Mouse (Mus musculus) kidney, adult 2 months (tissue): ENCODE data around the gene Sbno1. TPM values are rescaled to one million over a fixed set of nuclear protein-coding genes. Genes with fewer than 3 reads are reported as not detected.
A peak's percentile ranks its signal among the peaks of the same experiment; 100 is the strongest.
"Not testable (repeated sequence)": the region's sequence is repeated elsewhere in the genome, so short reads cannot be mapped to it uniquely, and the experiment has no call there.

Experiments used
- DNase-seq: peaks from one replicate; pipeline ENCODE4 v3.0.0; 2021
- H3K27ac ChIP-seq: fragments of 200-500 bp; 2 replicates; pipeline ENCODE4 v1.5.1; 2012; ENCODE audit warnings: low read depth, low read length, control low read depth, inconsistent platforms; ENCODE audit not compliant: insufficient read depth
- H3K27me3 ChIP-seq: fragments of 200-500 bp; replicated peaks from 2 replicates; pipeline ENCODE4 v1.6.1; 2012; ENCODE audit warnings: mild to moderate bottlenecking, moderate library complexity, low read length, inconsistent platforms; ENCODE audit not compliant: control insufficient read depth, insufficient read depth
- H3K36me3 ChIP-seq: fragments of 200-500 bp; 2 replicates; pipeline ENCODE4 v1.6.1; 2012; ENCODE audit warnings: mild to moderate bottlenecking, moderate library complexity, low read length, inconsistent platforms; ENCODE audit not compliant: control insufficient read depth, insufficient read depth
- H3K4me1 ChIP-seq: fragments of 200-500 bp; 2 replicates; pipeline ENCODE4 v1.6.1; 2011; ENCODE audit warnings: low read length; ENCODE audit not compliant: control insufficient read depth, insufficient read depth
- H3K4me3 ChIP-seq: fragments of 200-500 bp; 2 replicates; pipeline ENCODE4 v1.5.1; 2011; ENCODE audit warnings: mild to moderate bottlenecking, low read depth, low read length, control low read depth; ENCODE audit not compliant: insufficient read depth
- CTCF ChIP-seq: fragments of 200-500 bp; conservative IDR thresholded peaks from 2 replicates; pipeline ENCODE4 v1.5.1; 2011; ENCODE audit warnings: low read depth, mild to moderate bottlenecking, control low read depth, low read length, moderate library complexity, mixed read lengths; ENCODE audit not compliant: insufficient read depth, insufficient read length
- POLR2A ChIP-seq: fragments of 200-500 bp; IDR thresholded peaks from one replicate; pipeline ENCODE4 v1.6.1; 2011; ENCODE audit warnings: low read depth, low read length, control low read depth
- WGBS: fragments of 180-500 bp; shearing (Covaris S2); methylation state at CpG from one replicate; pipeline ENCODE4 v1.1.7; 2018; 5-methylcytosine and 5-hydroxymethylcytosine counted together
- polyA plus RNA-seq: library from polyadenylated mRNA; depleted of rRNA; stranded (reverse); fragments of >200 nt; gene quantifications from 2 replicates; pipeline ENCODE4 v1.2.3, GENCODE M21; 2012

The Sbno1 gene
- polyA plus RNA-seq, 1 experiment: 20.8 TPM

DNA sequence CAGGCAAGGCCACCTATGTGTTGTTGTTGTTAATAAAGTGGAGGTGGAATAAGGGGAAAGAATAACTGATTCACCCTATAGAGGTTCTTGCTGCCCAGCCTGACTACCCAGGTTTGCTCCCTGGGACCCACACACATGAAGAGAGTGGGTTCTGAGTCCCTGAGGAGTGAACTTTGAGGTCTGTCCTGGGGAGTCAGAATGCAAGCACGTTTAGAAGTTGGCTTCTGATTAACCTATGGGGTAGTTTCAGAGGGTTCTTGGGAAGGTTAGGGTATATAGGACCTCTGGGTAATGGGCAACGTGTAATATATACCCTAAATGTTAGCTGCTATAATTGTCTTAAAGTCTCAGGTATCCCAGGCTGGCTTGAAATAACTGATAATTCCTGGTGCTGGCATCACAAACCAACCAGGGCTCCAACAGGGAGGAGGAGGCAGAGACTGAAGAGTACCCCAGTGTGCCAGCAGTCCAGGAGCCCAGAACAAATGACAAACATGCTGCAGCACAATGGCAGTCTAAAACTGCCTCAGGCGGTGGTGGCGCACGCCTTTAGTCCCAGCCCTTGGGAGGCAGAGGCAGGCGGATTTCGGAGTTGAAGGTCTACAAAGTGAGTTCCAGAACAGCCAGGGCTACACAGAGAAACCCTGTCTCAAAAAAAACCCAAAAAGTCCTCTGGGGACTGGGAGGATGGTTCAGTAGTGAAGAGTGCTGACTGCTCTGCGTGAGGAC lies 36.7 kb upstream of the Sbno1 start:
- DNase-seq: no peak
- Histone ChIP-seq H3K36me3 (peaks cover 4% of the 10 kb centered on the region), H3K27me3 (no peaks in the 10 kb centered on the region), H3K4me1 (no peaks in the 10 kb centered on the region), H3K27ac (no peak overlapping the region), H3K4me3 (no peak overlapping the region)
- no peak for TF ChIP-seq CTCF
- no peak for TF ChIP-seq POLR2A
- 86% methylated on average over 8 of the region's 8 CpGs for WGBS

DNA sequence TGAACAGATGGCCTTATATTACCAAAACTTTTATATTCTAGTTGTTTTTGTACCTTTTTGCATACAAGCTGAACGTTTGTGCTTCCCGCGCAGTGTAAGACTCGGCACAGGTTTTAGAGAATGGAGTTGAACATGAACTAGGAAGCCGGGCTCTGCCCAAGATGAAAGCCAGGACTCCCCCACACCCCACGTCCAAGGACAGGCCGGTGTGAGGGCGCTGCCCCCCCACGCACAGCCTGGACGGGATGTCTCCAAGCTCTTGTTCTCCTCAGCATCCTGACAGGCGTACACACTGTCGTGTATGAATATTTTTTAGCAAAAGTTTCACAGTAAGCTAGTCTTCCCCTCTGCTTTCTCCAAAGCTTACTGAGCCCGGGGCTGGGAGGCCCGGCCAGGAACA lies 35.1 kb upstream of the Sbno1 start:
- DNase-seq, H3K36me3 ChIP-seq: not testable (repeated sequence)

DNA sequence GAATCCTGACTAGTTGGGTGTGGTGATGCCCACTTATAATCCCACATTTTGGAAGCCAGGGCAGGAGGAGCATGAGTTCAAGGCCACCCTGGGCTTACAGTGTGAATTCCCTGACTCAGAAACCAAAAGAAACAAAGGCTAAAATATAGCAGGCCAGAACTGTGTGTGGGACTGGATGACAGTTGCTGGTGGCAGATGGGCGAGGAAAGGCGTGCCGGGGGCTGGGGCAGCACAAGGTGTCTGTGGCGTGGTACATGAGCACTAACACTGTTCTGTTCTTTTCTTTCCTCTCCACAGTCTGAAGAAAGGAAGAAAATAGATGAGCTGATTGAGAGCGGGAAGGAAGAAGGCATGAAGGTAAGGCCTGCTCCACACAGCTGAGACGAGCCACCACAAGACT lies 31.0 kb upstream of the Sbno1 start:
- 95% methylated on average over 6 of the region's 6 CpGs for WGBS
- Histone ChIP-seq H3K4me3 (no peak overlapping the region), H3K27ac (no peak overlapping the region), H3K36me3 (peaks cover 4% of the 10 kb centered on the region), H3K27me3 (no peaks in the 10 kb centered on the region), H3K4me1 (peaks cover 12% of the 10 kb centered on the region)
- DNase-seq: no peak
- TF ChIP-seq POLR2A (no peak), CTCF (no peak)

More for the DNA sequence above, 35.1 kb upstream of the Sbno1 start:
- not testable (repeated sequence) for H3K4me3 ChIP-seq, H3K27me3 ChIP-seq, H3K27ac ChIP-seq, H3K4me1 ChIP-seq
- 82% methylated on average over 14 of the region's 14 CpGs for WGBS

DNA sequence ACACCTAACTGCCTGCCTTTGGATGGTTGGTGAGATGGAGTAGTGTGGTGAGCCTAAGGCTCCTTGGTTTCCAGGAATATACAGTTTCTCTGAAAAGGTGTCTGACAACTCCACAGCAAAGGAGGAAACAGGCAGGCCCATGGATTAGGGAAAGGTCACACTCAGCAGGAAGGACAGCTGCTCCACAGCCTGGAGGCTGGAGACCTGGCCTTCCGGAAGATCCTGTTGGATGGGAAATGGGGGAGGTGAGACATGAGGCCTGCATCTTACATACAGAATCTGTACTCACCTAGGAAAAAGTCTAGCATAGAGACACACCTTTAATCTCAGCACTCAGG lies 28.2 kb upstream of the Sbno1 start:
- Histone ChIP-seq H3K4me3 (no peak overlapping the region), H3K36me3 (no peaks in the 10 kb centered on the region; the same call in none of the 2 replicates), H3K4me1 (peaks cover 23% of the 10 kb centered on the region), H3K27ac (peak overlapping the region; percentile 89), H3K27me3 (no peaks in the 10 kb centered on the region)
- DNase-seq: no peak
- WGBS: 53% methylated on average over 1 of the region's 1 CpGs
- TF ChIP-seq CTCF: no peak
- TF ChIP-seq POLR2A: no peak

DNA sequence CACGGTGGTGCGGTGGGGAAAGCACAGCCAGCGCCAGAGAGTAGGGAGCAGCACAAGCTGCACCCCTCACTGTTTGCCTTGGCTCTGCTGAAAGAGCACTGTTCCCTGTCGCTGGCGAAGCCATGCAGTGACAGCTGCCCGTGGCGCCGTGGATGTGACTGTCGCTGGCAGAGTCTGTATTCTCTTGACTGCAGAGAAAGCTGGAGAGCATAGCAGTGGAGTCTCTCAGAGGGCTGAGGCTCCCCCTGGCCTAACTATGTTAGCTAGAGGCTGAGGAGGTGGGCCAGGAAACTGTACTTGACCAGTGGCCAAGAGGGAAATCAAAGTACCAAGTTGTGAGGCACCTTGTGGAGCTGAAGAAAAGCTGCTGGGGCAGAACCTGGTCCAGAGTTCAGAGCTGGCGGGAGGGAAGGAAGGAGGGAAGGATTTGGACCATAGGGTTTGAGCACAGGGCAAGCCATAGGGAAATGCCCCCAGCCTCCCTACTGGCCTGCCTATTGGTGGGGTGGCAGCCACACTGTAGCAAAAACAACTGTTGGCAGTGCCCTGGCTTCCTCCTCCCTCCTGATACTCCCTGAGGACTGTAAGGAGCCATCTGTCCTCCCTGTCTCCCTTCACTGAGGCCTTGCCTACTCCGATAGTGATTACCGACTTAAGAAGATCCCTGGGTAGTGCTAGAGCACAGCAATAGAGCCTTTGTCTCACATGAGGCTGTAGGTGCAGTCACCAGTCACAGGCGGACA lies 27.7 kb upstream of the Sbno1 start:
- Histone ChIP-seq H3K4me1 (peaks cover 23% of the 10 kb centered on the region), H3K4me3 (peak overlapping the region; percentile 1; the same call in 1 of the 2 replicates), H3K27me3 (no peaks in the 10 kb centered on the region), H3K27ac (peak overlapping the region; percentile 89), H3K36me3 (no peaks in the 10 kb centered on the region; the same call in none of the 2 replicates)
- peak; percentile 90 for DNase-seq
- no peak for TF ChIP-seq POLR2A
- TF ChIP-seq CTCF: no peak
- 52% methylated on average over 13 of the region's 13 CpGs for WGBS

DNA sequence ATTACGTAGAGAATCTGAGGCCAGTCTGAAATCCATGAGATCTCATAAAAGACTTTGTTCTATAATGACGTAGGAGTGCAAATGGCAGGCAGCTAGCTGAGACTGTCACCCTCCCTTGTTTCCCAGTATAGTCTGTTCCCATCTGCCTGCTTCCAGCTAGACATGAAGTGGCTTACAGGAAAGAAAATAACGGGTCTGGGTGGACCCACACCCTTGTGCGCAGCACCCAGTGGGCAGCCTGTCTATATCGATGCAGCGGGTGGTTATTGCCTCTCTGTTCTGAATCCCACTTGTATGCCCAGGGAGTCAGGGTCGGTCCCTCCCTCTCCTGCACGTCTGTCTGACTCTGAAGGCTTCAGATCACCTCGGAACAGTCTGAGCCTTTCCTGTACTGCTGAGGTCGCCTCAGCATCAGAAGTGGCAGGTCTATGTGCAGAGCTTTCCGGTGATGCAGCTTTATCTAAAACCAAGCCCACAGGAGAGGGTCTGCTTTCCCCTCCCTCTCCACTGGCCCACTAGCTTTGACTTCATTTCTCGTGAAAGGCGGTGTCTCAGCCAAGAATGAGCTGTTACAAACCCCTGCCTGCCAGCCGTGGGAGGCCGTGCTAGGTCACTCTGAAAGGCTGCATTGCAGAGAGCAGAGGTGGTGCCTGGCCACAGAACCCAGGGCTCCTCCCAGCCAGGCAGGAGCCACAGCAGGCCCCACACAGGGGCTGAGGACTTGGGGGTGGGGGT lies 26.9 kb upstream of the Sbno1 start:
- 58% methylated on average over 15 of the region's 15 CpGs for WGBS
- peak; percentile 85 for DNase-seq
- no peaks in the 10 kb centered on the region for H3K27me3 ChIP-seq
- H3K4me3 ChIP-seq: peak overlapping the region; percentile 2; the same call in 1 of the 2 replicates
- H3K36me3 ChIP-seq: no peaks in the 10 kb centered on the region; the same call in none of the 2 replicates
- TF ChIP-seq CTCF (no peak), POLR2A (no peak)
- H3K27ac ChIP-seq: peak overlapping the region; percentile 41
- peaks cover 23% of the 10 kb centered on the region for H3K4me1 ChIP-seq

DNA sequence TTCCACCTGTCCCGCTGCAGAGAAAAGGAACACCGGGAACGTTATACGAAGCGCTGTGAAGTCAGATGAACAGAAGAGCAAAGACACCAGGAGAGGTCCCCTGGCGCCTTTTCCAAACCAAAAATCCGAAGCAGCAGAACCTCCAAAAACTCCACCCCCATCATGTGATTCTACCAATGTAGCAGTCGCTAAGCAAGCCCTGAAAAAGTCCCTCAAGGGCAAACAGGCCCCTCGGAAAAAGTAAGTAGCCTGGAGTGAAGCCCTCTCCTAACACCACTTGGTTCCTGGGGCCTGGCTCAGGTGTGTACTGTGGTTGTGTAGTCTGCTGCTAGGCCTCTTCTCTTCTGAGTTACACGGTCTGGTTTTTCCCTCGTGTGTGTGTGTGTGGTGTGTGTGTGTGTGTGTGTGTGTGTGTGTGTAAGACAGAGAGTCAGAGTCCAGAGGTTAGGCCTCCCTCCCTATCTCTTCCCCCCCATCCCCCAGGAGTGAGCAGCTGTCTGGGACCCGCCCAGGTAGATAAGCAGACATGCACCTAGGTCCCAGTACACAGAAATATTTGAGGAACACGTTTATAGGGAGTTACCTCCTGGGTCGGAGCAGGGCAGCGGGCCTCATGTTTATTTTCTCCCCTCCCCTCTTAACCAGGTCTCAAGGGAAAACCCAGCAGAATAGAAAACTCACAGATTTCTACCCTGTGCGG lies 25.0 kb upstream of the Sbno1 start:
- Histone ChIP-seq H3K4me3 (peak overlapping the region; percentile 11), H3K36me3 (no peaks in the 10 kb centered on the region; the same call in 1 of the 2 replicates), H3K4me1 (peaks cover 29% of the 10 kb centered on the region), H3K27me3 (no peaks in the 10 kb centered on the region), H3K27ac (peak overlapping the region; percentile 83; the same call in 1 of the 2 replicates)
- 55% methylated on average over 16 of the region's 16 CpGs for WGBS
- peak; percentile 56 for DNase-seq
- no peak for TF ChIP-seq POLR2A
- no peak for TF ChIP-seq CTCF
